Mouse (Mus musculus) kidney, postnatal 0 days (tissue): ENCODE measurements at regions not wholly inside any gene's neighbourhood (a gene's known extent, or its start where the extent isn't known, plus 50 kb on each side); places are given as distances from the start of the nearest gene placed in this dataset.

Experiments used
- ATAC-seq: fragments of 200-750 bp; cut with Nextera tagmentation; replicated peaks from 2 replicates; pipeline ENCODE4 v1.8.0; 2017; ENCODE audit warnings: low read depth, moderate number of reproducible peaks, moderate TSS enrichment, moderate library complexity; ENCODE audit not compliant: low FRiP score
- DNase-seq: peaks from one replicate; pipeline ENCODE4 v3.0.0-alpha.2; 2016; ENCODE audit warnings: low spot score
- H3K27ac ChIP-seq: fragments of 300-500 bp; sonication (generic); 2 replicates; pipeline ENCODE4 v1.5.1; 2014; ENCODE audit warnings: mild to moderate bottlenecking
- H3K27me3 ChIP-seq: fragments of 300-500 bp; sonication (generic); 2 replicates; pipeline ENCODE4 v1.6.1; 2014; ENCODE audit warnings: low read length, mixed read lengths; ENCODE audit not compliant: insufficient read depth
- H3K36me3 ChIP-seq: fragments of 300-500 bp; sonication (generic); 2 replicates; pipeline ENCODE4 v1.6.1; 2014; ENCODE audit warnings: low read length, mixed read lengths; ENCODE audit not compliant: insufficient read depth
- H3K4me1 ChIP-seq: fragments of 300-500 bp; sonication (generic); replicated peaks from 2 replicates; pipeline ENCODE4 v1.6.1; 2014; ENCODE audit warnings: antibody characterized with exemption, low read length, mixed read lengths; ENCODE audit not compliant: insufficient read depth
- H3K4me2 ChIP-seq: fragments of 300-500 bp; sonication (generic); 2 replicates; pipeline ENCODE4 v1.6.1; 2014; ENCODE audit warnings: mild to moderate bottlenecking, low read length, moderate library complexity, mixed read lengths
- H3K4me3 ChIP-seq: fragments of 300-500 bp; sonication (generic); replicated peaks from 2 replicates; pipeline ENCODE4 v1.5.1; 2014; ENCODE audit warnings: low read depth, low read length
- H3K9ac ChIP-seq: fragments of 300-500 bp; sonication (generic); 2 replicates; pipeline ENCODE4 v1.6.1; 2014; ENCODE audit warnings: low read depth, low read length
- H3K9me3 ChIP-seq: fragments of 300-500 bp; sonication (generic); replicated peaks from 2 replicates; pipeline ENCODE4 v1.6.1; 2016; ENCODE audit warnings: low read length, inconsistent platforms, mixed read lengths
- CTCF ChIP-seq: IDR thresholded peaks from 2 replicates; pipeline ENCODE4 v1.5.1; 2016; ENCODE audit warnings: antibody characterized with exemption, low read depth, mild to moderate bottlenecking, moderate library complexity
- WGBS: fragments of 180-500 bp; shearing (Covaris S2); extraction: QIAGEN DNeasy Blood & Tissue Kit; methylation state at CpG from one replicate; pipeline ENCODE4 v1.1.7; 2014; 5-methylcytosine and 5-hydroxymethylcytosine counted together

DNA sequence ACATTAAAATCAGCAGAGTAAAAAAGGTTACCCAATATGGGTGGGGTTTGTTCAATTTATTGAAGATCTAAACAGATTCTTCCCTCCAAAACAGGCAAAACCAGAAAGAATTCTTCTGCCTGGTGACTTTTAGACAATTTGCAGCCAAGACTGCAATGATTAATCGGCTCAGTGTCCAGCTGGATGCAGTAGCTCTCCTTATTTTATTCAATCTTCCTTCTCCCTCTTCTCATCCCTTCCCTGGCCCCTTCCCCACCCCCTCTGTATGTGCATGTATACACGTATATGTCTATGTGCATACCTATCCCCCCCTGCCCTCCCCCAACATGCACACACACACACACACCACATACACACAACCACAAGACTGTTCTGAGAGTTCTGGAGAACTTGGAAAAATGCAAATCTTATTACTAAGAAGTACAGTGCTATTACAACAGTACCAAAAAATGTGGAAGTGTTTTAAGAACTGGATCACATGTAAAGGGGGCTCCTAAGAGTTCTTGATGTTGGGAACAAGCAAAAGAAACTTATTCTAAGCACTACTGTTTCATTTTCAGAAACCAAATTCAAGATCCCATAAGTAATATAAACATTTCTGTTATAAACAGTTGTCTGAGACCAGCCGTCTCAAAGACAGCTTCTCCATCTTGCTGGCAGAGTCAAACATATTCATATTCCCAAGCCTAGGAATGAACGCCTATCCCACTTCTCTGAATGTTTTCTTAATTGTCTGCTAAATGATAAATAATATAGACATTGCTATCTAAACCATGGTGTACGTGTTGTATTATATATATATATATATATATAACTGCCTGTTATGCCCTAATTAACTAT, 229.5 kb downstream of the Mreg start:
- TF ChIP-seq CTCF, result no peak
- DNase-seq (no peak), ATAC-seq (no peak)
- Histone ChIP-seq H3K9me3 (no peaks in the 10 kb centered on the region), H3K27me3 (no peaks in the 10 kb centered on the region), H3K36me3 (no peaks in the 10 kb centered on the region), H3K4me3 (no peak overlapping the region), H3K9ac (no peak overlapping the region), H3K4me1 (no peaks in the 10 kb centered on the region), H3K4me2 (no peak overlapping the region), H3K27ac (no peak overlapping the region)
- 73% methylated on average over 5 of the region's 5 CpGs for WGBS

DNA sequence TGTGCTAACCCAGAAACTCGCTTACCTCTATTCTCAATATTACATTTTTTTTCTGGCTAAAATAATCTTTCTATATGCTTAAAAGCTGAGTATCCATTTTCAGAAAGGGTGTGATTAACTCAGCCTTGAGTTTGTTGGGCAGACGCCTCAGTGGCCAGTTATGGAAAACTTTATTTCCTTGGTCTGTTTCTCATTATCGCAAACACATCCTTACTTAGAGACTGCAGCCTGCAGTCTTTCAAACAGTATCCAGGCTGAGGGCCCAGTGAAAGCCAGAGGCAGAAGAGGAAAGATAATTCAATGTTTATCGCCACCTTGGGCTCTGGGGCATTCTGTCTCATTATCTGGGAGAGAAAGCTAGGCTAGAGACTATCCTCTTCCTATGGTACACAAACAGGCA, 231.5 kb downstream of the Mreg start:
- DNase-seq, result no peak
- H3K4me1 ChIP-seq, result no peaks in the 10 kb centered on the region
- TF ChIP-seq CTCF, result no peak
- no peaks in the 10 kb centered on the region for H3K36me3 ChIP-seq
- H3K4me2 ChIP-seq, result no peak overlapping the region
- H3K27me3 ChIP-seq, result no peaks in the 10 kb centered on the region
- 91% methylated on average over 4 of the region's 4 CpGs for WGBS
- H3K9me3 ChIP-seq, result no peaks in the 10 kb centered on the region
- ATAC-seq, result no peak
- H3K9ac ChIP-seq, result no peak overlapping the region
- no peak overlapping the region for H3K4me3 ChIP-seq
- H3K27ac ChIP-seq, result no peak overlapping the region

DNA sequence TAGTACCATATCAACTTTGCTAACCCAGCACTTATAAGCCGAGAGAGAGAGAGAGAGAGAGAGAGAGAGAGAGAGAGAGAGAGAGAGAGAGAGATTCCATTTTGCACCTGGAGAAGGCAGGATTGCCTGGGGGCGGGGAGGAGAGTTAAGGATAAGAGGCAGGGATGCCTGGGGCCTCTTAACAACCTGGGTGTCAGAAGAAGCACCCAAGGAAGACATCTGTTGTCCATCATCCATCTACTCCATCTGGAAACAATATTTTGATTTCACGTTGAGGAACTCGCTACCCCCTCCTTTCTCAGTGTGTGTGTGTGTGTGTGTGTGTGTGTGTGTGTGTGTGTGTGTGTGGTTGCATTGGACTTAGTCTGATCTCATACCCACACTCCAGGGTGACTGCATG, 232.8 kb downstream of the Mreg start:
- H3K27ac ChIP-seq, result no peak overlapping the region
- TF ChIP-seq CTCF, result no peak
- H3K27me3 ChIP-seq, result no peaks in the 10 kb centered on the region
- ATAC-seq (no peak), DNase-seq (no peak)
- 78% methylated on average over 4 of the region's 4 CpGs for WGBS
- no peak overlapping the region for H3K4me3 ChIP-seq
- no peaks in the 10 kb centered on the region for H3K4me1 ChIP-seq
- H3K9ac ChIP-seq, result no peak overlapping the region
- H3K36me3 ChIP-seq, result no peaks in the 10 kb centered on the region
- H3K9me3 ChIP-seq, result no peaks in the 10 kb centered on the region
- no peak overlapping the region for H3K4me2 ChIP-seq

DNA sequence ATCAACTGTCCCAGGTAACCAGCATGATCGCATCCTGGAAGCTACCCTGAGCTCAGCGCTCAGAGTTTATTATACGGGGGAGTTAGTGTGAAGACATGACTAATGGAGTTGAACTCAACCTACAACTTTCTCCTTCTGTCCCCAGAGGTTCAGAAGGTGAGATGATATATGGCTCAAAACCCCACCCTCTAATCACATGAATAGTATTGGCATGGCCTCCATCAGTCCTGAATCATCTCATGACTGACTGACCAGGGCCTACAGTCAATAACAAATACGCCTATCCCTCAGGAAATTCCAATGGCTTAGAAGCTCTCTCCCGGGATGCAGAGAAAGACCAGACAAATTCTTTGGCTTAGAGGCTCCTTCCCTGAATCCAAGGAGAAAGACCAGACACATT, 234.7 kb downstream of the Mreg start:
- no peaks in the 10 kb centered on the region for H3K27me3 ChIP-seq
- no peak overlapping the region for H3K9ac ChIP-seq
- 79% methylated on average over 5 of the region's 5 CpGs for WGBS
- no peak for DNase-seq
- no peak for TF ChIP-seq CTCF
- no peaks in the 10 kb centered on the region for H3K4me1 ChIP-seq
- no peak for ATAC-seq
- H3K9me3 ChIP-seq, result no peaks in the 10 kb centered on the region
- no peak overlapping the region for H3K4me2 ChIP-seq
- H3K27ac ChIP-seq, result no peak overlapping the region
- H3K36me3 ChIP-seq, result no peaks in the 10 kb centered on the region
- H3K4me3 ChIP-seq, result no peak overlapping the region

DNA sequence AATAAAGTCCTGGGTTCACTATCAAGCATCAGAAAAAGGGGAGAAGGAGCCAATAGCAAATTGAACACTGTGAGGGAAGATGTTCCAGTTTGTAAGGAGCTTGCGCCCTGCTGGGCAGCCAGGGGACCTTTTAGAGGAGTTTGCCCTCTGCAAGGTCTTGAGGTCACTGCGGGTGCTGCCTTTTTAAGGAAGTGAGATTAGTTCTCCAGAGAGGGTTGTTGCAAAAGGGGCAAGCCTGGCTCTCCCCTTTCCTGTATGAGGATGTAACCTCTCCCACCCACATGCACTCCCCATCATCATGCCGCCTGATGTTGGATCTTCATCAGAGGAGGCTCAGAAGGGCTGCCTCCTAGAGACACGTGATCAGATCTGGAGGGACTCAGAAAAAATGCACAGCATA, 237.4 kb downstream of the Mreg start:
- WGBS, result 61% methylated on average over 4 of the region's 4 CpGs
- no peaks in the 10 kb centered on the region for H3K27me3 ChIP-seq
- no peaks in the 10 kb centered on the region for H3K9me3 ChIP-seq
- ATAC-seq (no peak), DNase-seq (no peak)
- no peak overlapping the region for H3K4me3 ChIP-seq
- no peaks in the 10 kb centered on the region for H3K36me3 ChIP-seq
- H3K9ac ChIP-seq, result no peak overlapping the region
- H3K4me1 ChIP-seq, result no peaks in the 10 kb centered on the region
- H3K4me2 ChIP-seq, result no peak overlapping the region
- TF ChIP-seq CTCF, result no peak
- no peak overlapping the region for H3K27ac ChIP-seq

DNA sequence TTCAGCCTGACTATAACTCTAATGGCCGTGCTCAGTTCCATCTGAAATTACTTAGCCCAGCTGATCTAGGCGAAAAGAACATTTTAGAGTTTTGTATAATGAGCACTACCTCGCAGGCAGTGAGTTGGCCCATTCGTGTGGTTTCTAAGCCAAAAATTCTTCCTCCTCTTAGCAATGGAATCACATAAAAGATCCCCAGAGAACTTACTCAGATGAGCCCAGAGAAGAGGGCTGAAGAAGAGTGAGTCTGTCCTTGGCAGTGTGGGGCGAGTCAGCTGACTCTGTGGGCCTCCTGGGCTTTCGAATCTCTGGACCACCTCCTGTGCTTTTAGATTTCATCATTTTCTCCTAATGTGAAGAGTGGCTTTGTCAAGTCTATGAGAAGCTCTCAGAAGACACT, 240.2 kb downstream of the Mreg start:
- H3K4me2 ChIP-seq, result no peak overlapping the region
- no peak for TF ChIP-seq CTCF
- H3K4me1 ChIP-seq, result no peaks in the 10 kb centered on the region
- H3K4me3 ChIP-seq, result no peak overlapping the region
- no peak overlapping the region for H3K9ac ChIP-seq
- no peaks in the 10 kb centered on the region for H3K9me3 ChIP-seq
- WGBS, result 82% methylated on average over 6 of the region's 6 CpGs
- no peaks in the 10 kb centered on the region for H3K27me3 ChIP-seq
- no peaks in the 10 kb centered on the region for H3K36me3 ChIP-seq
- no peak for ATAC-seq
- H3K27ac ChIP-seq, result no peak overlapping the region
- no peak for DNase-seq

DNA sequence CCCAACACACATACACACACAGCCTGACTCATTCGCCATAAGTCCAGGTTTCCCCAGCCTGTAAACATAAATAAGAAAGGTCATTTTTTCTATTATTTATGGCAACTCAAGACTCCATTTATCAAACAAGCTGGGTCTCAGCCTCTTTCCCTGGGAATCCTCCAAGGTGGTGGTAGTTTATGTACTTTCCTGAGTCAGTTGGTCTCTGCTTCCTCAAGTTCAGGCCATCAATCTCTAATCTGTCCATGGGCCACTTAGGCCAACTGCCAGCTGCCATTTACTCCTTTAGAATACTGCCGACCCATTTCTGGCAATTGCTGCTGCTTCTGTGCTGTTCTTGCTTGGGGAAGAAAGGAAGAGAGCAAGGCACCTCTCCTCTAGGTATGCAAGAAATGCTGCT, 241.3 kb downstream of the Mreg start:
- H3K27me3 ChIP-seq, result no peaks in the 10 kb centered on the region
- no peaks in the 10 kb centered on the region for H3K4me1 ChIP-seq
- no peak for ATAC-seq
- no peak overlapping the region for H3K4me3 ChIP-seq
- no peak overlapping the region for H3K27ac ChIP-seq
- no peaks in the 10 kb centered on the region for H3K9me3 ChIP-seq
- TF ChIP-seq CTCF, result no peak
- H3K4me2 ChIP-seq, result no peak overlapping the region
- no peaks in the 10 kb centered on the region for H3K36me3 ChIP-seq
- H3K9ac ChIP-seq, result no peak overlapping the region
- DNase-seq, result peak; percentile 9
- WGBS, result 62% methylated on average over 2 of the region's 2 CpGs
